Mouse (Mus musculus) bone marrow, adult 2 months (tissue): Measurements from ENCODE around the gene Ryr2. TPM values are rescaled to one million over a fixed set of nuclear protein-coding genes. Genes with fewer than 3 reads are reported as not detected.

ENCODE experiments used
- H3K27ac ChIP-seq: fragments of 200-500 bp; 2 replicates; pipeline ENCODE4 v1.5.1; 2012; ENCODE audit warnings: low read depth, mild to moderate bottlenecking, control low read depth, inconsistent platforms, low read length; ENCODE audit not compliant: control insufficient read depth, poor library complexity, insufficient read depth
- H3K4me1 ChIP-seq: fragments of 200-500 bp; 2 replicates; pipeline ENCODE4 v1.6.1; 2011; ENCODE audit warnings: low read length; ENCODE audit not compliant: control insufficient read depth, insufficient read depth
- H3K4me3 ChIP-seq: fragments of 200-500 bp; replicated peaks from 2 replicates; pipeline ENCODE3; 2011; ENCODE audit warnings: mild to moderate bottlenecking, low read depth, low read length, control low read depth; ENCODE audit not compliant: control insufficient read depth
- CTCF ChIP-seq: fragments of 200-500 bp; IDR thresholded peaks from 2 replicates; pipeline ENCODE4 v1.5.1; 2011; ENCODE audit warnings: low read length, control low read depth; ENCODE audit not compliant: control insufficient read depth, insufficient read depth
- POLR2A ChIP-seq: fragments of 200-500 bp; IDR thresholded peaks from 2 replicates; pipeline ENCODE4 v1.6.1; 2011; ENCODE audit warnings: low read depth, mild to moderate bottlenecking, control low read depth, low read length, borderline replicate concordance; ENCODE audit not compliant: control insufficient read depth
- WGBS: fragments of 180-500 bp; shearing (Covaris S2); methylation state at CpG from one replicate; pipeline ENCODE4 v1.1.7; 2018; 5-methylcytosine and 5-hydroxymethylcytosine counted together
- polyA plus RNA-seq: library from polyadenylated mRNA; stranded (reverse); fragments of >200 nt; gene quantifications from 2 replicates; pipeline ENCODE4 v1.2.4, GENCODE M21; 2011; ENCODE audit warnings: low replicate concordance; ENCODE audit not compliant: missing spikeins, insufficient read depth, insufficient read length

Gene Ryr2
- polyA plus RNA-seq, 1 experiment, result 1.6 TPM

DNA sequence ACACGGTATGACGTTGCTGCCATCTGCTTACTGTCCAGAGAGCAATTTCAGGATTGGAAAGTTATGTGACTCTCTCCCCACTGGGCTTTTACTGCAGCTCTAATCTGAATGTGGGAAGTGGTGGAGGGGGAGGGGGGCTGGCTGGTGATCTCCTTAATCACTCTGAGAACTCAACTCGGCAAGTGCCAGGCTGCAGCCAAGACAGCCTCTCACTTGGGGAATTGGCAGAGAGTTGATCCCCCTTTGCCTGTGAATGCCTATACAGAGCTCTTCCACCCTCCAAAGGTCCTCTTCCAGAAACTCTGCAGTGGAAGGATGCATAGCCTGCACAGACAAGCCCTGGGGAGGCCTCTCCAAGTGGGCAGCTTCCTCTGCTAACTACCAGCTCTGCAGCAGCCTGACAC is 104.9 kb downstream of the Ryr2 start:
- Histone ChIP-seq H3K4me1 (no peaks in the 10 kb centered on the region), H3K4me3 (no peak overlapping the region), H3K27ac (no peak overlapping the region)
- 49% methylated on average over 3 of the region's 3 CpGs for WGBS
- TF ChIP-seq CTCF, result no peak
- TF ChIP-seq POLR2A, result no peak

DNA sequence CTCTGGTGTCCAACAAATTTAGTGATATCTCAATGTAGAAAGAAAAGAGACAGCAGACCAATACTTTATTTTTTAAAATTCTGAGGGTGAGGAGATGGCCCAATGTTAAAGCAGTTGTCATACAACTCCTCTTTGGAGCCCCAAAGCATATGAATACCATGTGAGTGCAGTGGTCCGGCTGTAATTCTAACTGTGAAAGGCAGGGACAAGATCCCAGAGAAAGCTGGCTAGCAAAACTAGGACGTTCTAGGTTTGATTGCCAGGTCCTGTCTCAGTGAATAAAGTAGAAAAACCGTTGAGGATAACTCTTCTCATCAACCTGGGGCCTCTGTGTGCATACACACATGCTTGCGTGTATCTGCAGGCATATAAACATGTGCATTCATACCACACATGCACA is 106.9 kb downstream of the Ryr2 start:
- Histone ChIP-seq H3K4me1 (no peaks in the 10 kb centered on the region), H3K4me3 (no peak overlapping the region), H3K27ac (no peak overlapping the region)
- TF ChIP-seq CTCF (no peak), POLR2A (no peak)
- 67% methylated on average over 4 of the region's 4 CpGs for WGBS

DNA sequence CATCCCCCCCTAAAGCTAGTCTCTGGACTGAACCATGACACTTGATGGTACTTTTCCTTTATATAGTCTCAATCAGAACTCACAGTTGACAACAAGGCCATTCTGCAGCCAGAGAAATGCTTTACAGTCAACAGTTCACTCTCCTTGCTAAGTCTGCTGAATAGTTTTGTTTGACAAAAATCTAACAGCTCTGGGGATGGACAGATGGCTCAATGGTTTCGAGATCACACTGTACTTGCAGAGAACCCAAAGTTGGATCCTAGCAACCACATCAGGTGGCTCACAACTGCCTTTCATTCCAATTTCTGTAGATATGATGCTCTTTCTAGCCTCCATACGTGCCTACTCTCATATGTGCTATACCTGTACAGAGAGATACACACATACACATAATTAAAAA is 109.4 kb downstream of the Ryr2 start:
- Histone ChIP-seq H3K4me3 (no peak overlapping the region), H3K27ac (no peak overlapping the region), H3K4me1 (no peaks in the 10 kb centered on the region; the same call in 1 of the 2 replicates)
- TF ChIP-seq CTCF (no peak), POLR2A (no peak)
- WGBS, result 64% methylated on average over 2 of the region's 2 CpGs

DNA sequence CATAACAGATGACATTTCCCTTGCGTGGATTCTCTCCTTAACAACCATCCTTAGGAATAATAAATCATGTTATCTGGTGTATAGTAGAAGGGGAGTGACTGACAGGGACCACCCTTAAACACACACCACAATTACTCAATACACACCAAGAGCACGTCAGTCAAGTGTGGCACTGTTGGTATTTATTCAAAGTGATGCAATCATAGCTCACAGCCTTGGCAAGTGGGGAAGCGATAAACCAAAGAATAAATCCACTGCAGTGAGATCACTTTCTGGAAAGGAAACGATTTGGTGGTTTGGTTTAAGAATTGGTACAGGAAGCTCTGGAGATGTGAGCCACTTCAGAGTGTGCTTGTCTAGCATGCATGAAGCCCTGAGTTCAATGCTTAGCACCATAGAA is 119.2 kb downstream of the Ryr2 start:
- no peak overlapping the region for H3K27ac ChIP-seq

DNA sequence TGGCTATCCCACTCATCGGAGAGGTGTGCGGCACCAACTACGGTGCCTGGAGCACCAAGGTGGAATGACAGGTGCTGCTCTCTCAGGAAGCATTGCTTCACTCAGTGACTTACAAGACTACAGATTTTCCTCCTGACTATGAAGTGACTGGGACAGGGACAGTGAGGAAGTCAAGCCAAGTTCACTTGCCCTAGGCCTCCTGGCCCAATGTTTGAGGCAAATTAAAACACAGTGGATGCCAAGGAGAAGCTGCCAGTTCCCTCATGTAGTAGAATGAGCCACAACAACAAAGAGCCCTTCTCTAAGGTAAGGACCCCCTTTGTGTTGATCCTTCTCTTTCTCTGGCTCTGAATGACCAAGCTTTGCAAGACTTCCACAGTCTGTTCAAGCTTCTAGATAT is 121.7 kb downstream of the Ryr2 start:
- no peak overlapping the region for H3K4me3 ChIP-seq
- no peak overlapping the region for H3K27ac ChIP-seq
- no peaks in the 10 kb centered on the region for H3K4me1 ChIP-seq
- WGBS, result 100% methylated on average over 3 of the region's 3 CpGs
- TF ChIP-seq CTCF (no peak), POLR2A (no peak)

More for the DNA sequence above, 119.2 kb downstream of the Ryr2 start:
- 54% methylated on average over 4 of the region's 4 CpGs for WGBS
- H3K4me1 ChIP-seq, result no peaks in the 10 kb centered on the region
- H3K4me3 ChIP-seq, result no peak overlapping the region
- no peak for TF ChIP-seq CTCF
- no peak for TF ChIP-seq POLR2A

DNA sequence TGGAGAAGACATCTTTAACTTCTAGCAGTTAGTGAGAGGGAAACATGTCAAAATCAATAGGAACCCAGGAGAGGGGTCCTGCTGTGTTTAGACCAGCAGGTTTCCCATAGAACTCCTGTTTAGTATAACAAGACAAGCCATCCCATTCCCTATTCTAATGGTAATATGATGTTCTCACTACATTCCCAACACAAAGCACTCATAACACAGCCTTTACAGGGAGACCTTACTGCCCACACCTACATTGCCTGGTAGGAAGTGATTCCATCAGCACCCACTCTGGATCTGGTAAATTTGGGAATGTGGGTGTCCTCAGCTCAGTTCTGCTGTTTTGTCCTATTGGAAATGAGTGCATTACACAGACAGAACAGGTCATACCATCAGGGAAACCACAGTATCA is 127.7 kb downstream of the Ryr2 start:
- Histone ChIP-seq H3K4me1 (no peaks in the 10 kb centered on the region; the same call in 1 of the 2 replicates), H3K27ac (no peak overlapping the region), H3K4me3 (no peak overlapping the region)
- TF ChIP-seq POLR2A (no peak), CTCF (no peak)

DNA sequence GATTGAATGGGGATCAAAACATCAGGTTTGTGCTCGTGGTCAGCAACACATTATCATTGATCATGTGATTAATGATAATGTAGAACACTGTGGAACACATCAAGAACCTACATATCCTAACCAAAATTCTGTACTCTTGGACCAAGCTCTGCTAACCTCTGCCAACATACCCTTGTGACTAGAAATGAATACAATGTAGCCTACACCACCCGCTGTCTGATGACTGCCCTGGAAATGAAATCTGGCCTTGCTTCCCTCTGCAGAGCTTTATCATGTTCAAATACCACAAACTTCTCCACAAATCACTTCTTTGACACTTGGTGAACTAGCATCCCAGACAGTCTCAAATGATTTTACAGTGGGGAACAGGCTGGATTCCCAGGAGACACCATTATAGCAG is 128.4 kb downstream of the Ryr2 start:
- 70% methylated on average over 2 of the region's 2 CpGs for WGBS
- TF ChIP-seq POLR2A, result no peak
- no peak for TF ChIP-seq CTCF
- Histone ChIP-seq H3K4me3 (no peak overlapping the region), H3K4me1 (no peaks in the 10 kb centered on the region; the same call in 1 of the 2 replicates), H3K27ac (no peak overlapping the region)

DNA sequence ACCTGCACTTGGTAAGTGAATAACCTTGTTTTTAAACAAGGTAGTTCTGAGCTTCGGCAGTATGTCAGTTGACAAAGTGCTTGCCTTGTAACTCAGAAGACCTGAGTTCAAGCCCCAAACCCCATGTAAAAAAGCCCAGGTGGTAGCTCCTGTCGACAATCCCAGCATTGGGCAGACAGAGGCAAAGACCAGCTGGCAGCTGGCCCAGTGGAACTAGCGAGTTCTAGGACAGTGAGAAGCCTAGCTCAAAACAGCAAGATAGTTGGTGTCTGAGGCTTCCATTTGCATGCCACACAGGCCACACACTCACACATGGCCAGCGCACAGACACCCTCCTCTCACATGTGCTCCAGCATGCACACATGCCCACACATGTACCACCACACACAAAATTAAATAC is 129.1 kb downstream of the Ryr2 start:
- Histone ChIP-seq H3K4me3 (no peak overlapping the region), H3K4me1 (no peaks in the 10 kb centered on the region; the same call in 1 of the 2 replicates), H3K27ac (no peak overlapping the region)
- TF ChIP-seq CTCF (no peak), POLR2A (no peak)
- WGBS, result 84% methylated on average over 4 of the region's 4 CpGs

DNA sequence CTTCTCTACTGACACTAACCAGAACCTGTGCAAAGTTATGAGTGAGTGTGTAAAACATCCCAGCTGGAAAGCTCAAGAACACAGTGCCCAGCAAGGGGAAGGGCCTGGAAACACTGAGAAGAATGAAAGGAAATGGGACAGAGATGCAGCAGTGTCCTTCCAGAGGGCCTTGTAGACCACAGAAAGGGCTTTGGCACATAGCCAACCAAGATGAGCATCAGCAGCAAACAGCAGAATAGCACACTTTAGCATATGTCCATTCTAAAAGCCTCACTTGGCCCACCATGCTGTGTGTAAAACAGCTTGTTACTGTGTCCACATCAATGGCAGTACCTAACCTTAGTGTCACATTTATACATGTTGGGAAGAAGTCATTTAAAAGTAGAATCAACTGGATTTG is 142.4 kb downstream of the Ryr2 start:
- no peak overlapping the region for H3K4me3 ChIP-seq
- H3K4me1 ChIP-seq, result no peaks in the 10 kb centered on the region
- no peak overlapping the region for H3K27ac ChIP-seq
- no peak for TF ChIP-seq POLR2A
- no peak for TF ChIP-seq CTCF
